Mouse (Mus musculus) embryonic stem cell, embryonic (primary cell): Measurements from ENCODE around the gene Tubg2.

Experiments used
- CTCF ChIA-PET, 4 experiments: fragments of 300-600 bp in 2 of 4; fragments of 350-600 bp in 2 of 4; sonication (Branson Sonifier 250); formaldehyde crosslinking; loops; one replicate each; lab custom pipeline; 2022; ENCODE audit warnings: inconsistent platforms in 2 of 4; lab: Charles Lee
- POLR2A ChIA-PET, 4 experiments: fragments of 300-600 bp in 2 of 4; fragments of 350-600 bp in 2 of 4; sonication (Branson Sonifier 250); formaldehyde crosslinking; loops; one replicate each; lab custom pipeline; 2022; ENCODE audit warnings: antibody characterized with exemption in 4 of 4, inconsistent platforms in 1 of 4; lab: Charles Lee

Gene Tubg2

GRCm38 (mm10) chr11:101167211-101167962 is 11.7 kb downstream of the Tubg2 start:
- POLR2A ChIA-PET, result interaction anchor here in 1 of 4 experiments (1.3 kb wide), 1 partner anchor 9 kb away, joined by 3 read pairs; no protein-coding TSS in a partner anchor
- CTCF ChIA-PET, result interaction anchor here (0.5 to 1.0 kb wide), 5 partner anchors 9 to 742 kb away, joined by 3 to 6 read pairs (median 3); no protein-coding TSS in a partner anchor

DNA sequence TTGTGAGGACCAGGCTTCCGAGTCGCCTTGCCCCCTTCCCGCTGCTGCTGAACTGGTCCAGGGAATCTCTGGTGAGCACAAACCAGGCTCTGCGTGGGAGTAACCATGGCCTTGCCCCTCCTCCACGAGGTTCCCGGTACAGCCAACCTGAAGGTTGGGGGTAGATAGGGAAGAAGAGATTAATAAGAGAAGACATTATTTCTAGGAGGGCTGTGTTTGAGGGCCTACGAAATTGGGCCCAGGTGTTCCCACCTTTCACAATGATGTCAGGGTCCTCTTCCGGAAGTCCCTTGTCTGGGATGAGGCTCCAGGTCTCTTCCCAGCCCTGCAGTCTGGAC is 12.2 kb downstream of the Tubg2 start:
- ChIA-PET POLR2A (interaction anchor here in 1 of 4 experiments (1.3 kb wide), 1 partner anchor 8 kb away, joined by 3 read pairs; no protein-coding TSS in a partner anchor), CTCF (interaction anchor here in 2 of 4 experiments (0.5 to 0.9 kb wide), 2 partner anchors 8 to 742 kb away, joined by 3 read pairs; no protein-coding TSS in a partner anchor)

DNA sequence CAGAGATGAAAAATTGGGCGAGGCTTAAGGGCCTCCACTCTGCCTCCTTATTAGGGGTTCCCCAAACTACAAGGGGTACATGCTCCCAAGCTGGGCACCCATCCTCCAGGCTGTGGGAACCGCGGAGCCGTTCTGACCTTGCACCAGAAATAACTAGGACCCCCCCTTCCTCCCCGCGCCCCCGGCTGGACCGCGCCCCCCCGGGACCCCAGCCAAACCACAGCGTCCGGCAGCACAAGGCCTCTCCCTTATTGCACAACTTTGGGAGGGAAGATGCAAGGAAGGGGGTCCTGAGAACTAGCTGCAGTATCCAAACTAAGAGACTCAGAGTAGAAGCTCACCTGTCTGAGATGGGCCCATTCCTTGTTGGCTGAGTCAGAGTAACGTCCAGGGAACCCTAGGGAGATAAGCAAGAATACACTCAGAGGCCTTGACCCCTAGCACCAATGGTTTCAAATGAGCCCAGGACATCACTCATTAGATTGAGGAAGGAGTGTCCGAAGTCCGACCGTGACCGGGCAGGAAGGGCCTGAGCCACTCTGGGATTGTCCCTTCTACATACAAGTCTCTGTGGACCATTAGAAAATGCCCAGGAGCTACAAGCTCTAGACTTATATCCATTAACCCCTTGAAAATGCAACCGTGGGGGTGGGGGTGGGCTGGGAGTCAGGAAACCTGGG is 12.7 kb downstream of the Tubg2 start:
- ChIA-PET POLR2A (interaction anchor here in 1 of 4 experiments (1.2 kb wide), 2 partner anchors 12 to 19 kb away, joined by 3 read pairs; no protein-coding TSS in a partner anchor), CTCF (interaction anchor here in 2 of 4 experiments (0.6 to 0.9 kb wide), 3 partner anchors 8 to 36 kb away, joined by 3 read pairs; no protein-coding TSS in a partner anchor)

- ChIA-PET POLR2A (interaction anchor here in 3 of 4 experiments (0.5 to 3.5 kb wide), 16 partner anchors 9 to 230 kb away, joined by 3 to 16 read pairs (median 3); partner anchors contain the start of genes Naglu (in 1 of the 3), Psmc3ip (in 1 of the 3), Retreg3 (in 1 of the 3) and Stat3 (in 1 of the 3)), CTCF (interaction anchor here in 2 of 4 experiments (0.6 to 1.2 kb wide), 5 partner anchors 13 to 273 kb away, joined by 3 to 4 read pairs (median 3); partner anchors contain the start of gene Rpl27 (in 1 of the 2))
Measured at GRCm38 (mm10) chr11:101169301-101170107, 13.8 kb downstream of the Tubg2 start.

- CTCF ChIA-PET, result interaction anchor here (0.6 to 8.3 kb wide), 12 partner anchors 9 to 272 kb away, joined by 3 to 135 read pairs (median 4); partner anchors contain the start of genes Psmc3ip (in 1 of the 4) and Rpl27 (in 1 of the 4)
- POLR2A ChIA-PET, result interaction anchor here in 3 of 4 experiments (0.5 to 4.6 kb wide), 36 partner anchors 7 to 594 kb away, joined by 3 to 27 read pairs (median 4); partner anchors contain the start of genes Stat3 (in 3 of the 3), Coasy (in 2 of the 3), Retreg3 (in 2 of the 3) and Rpl27 (in 2 of the 3)
Measured at GRCm38 (mm10) chr11:101170354-101170810, 14.7 kb downstream of the Tubg2 start, which contains the start of gene Cntnap1. Cntnap1 (plus strand) TSS chr11:101170523.

DNA sequence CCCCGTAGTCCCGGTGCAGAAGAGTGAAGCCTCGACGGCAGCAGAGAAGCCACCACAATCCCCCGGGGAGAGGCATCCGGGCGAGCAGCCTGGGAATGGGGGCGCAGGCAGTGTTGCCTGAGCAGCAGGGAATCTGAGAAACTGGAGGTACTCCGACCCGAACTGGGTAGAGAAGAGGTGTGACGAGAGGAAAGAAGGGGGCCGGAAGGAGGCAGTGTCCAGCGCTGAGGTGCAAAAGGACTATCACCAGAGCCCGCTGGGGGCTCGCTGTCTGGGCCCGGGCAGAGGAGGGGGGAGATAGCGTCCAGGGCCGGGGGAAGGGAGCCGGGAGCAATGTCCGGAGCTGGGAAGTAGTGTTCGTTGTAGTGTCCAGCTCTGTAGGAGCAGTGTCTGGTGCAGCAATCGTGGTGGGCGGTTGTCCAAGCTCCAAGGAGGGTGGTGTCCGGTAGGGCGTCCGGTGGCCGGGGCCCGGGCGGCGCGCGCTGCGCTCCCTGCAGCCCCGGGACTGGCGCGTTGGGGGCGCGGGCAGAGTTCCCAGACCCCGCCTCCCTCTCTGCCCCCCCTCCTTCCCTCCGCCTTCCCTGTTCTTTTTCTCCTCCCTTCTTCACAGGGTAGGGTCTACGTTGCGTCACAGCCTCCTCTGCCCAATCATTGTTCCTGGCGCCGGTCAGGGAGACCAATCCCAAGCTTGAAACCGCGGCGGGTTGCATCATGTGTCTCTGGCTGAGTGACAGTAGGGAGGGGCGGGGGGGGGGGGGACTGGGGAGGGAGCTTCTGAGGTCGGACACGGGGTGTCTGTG is 15.3 kb downstream of the Tubg2 start, which contains the start of gene Plekhh3:
Gene Plekhh3 (minus strand): TSS at position 541 of the 800 bp plus-strand sequence.
- CTCF ChIA-PET, result interaction anchor here (0.6 to 8.3 kb wide), 34 partner anchors 8 to 628 kb away, joined by 3 to 135 read pairs (median 4); partner anchors contain the start of genes Psmc3ip (in 2 of the 4), Becn1 (in 1 of the 4), Coasy (in 1 of the 4) and Ramp2 (in 1 of the 4)
- POLR2A ChIA-PET, result interaction anchor here (0.5 to 4.6 kb wide), 86 partner anchors 7 to 851 kb away, joined by 3 to 27 read pairs (median 4); partner anchors contain the start of genes Rpl27 (in 3 of the 4), Stat3 (in 3 of the 4), Tubg2 (in 3 of the 4) and Coasy (in 2 of the 4)

DNA sequence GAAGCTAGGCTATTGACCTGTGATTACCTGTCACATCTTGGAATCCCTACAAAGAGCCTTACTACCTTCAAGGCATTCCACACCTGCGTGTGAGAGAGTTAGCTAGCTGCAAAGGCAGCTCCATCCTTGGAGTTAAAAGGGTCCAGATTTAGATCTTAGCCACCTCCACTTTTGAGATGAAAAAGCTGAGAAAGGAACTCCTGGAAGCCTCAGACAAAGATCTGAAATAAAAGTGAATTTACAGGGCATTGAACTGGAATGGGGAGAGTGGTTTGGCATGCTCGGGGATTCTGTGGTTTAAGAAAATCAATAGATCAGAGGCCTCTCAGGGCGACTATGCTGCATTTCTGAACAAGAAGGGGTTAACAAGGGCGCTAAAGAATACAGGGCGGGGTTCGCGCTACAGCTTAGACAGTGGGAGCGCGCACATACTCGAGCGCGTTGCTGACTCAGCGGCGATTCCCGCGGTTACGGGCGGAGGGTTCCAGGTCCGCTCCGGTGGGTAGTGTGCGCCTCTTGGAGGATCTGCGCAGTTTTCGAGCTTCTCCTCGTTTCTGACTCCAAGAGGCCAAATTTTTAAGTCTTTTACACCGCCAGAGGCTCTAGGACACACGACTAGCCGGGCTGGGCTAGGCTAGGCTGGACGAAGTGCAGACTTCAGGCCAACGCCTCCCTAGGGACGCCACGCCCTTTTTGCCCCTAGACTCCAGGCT is 16.2 kb downstream of the Tubg2 start:
- ChIA-PET CTCF (interaction anchor here (0.6 to 8.3 kb wide), 34 partner anchors 8 to 629 kb away, joined by 3 to 135 read pairs (median 4); partner anchors contain the start of genes Psmc3ip (in 2 of the 4), Becn1 (in 1 of the 4), Coasy (in 1 of the 4) and Retreg3 (in 1 of the 4)), POLR2A (interaction anchor here (0.5 to 4.6 kb wide), 78 partner anchors 8 to 852 kb away, joined by 3 to 27 read pairs (median 4); partner anchors contain the start of genes Rpl27 (in 3 of the 4), Stat3 (in 3 of the 4), Tubg2 (in 3 of the 4) and Coasy (in 2 of the 4))

GRCm38 (mm10) chr11:101172434-101172815 is 16.7 kb downstream of the Tubg2 start:
- ChIA-PET CTCF (interaction anchor here (0.6 to 8.3 kb wide), 13 partner anchors 8 to 189 kb away, joined by 3 to 135 read pairs (median 4); partner anchors contain the start of gene Coasy (in 1 of the 4)), POLR2A (interaction anchor here in 3 of 4 experiments (0.8 to 4.6 kb wide), 19 partner anchors 9 to 852 kb away, joined by 3 to 23 read pairs (median 5); partner anchors contain the start of genes Psmc3ip (in 2 of the 3), Retreg3 (in 2 of the 3), Stat3 (in 2 of the 3) and Tubg1 (in 2 of the 3))

GRCm38 (mm10) chr11:101173112-101173511 is 17.4 kb downstream of the Tubg2 start:
- CTCF ChIA-PET, result interaction anchor here in 3 of 4 experiments (0.6 to 8.3 kb wide), 7 partner anchors 9 to 285 kb away, joined by 3 to 135 read pairs (median 8); no protein-coding TSS in a partner anchor
- POLR2A ChIA-PET, result interaction anchor here in 3 of 4 experiments (0.7 to 4.6 kb wide), 15 partner anchors 9 to 350 kb away, joined by 3 to 23 read pairs (median 3); partner anchors contain the start of genes Retreg3 (in 2 of the 3), Tubg1 (in 2 of the 3), Mlx (in 1 of the 3) and Psmc3ip (in 1 of the 3)

DNA sequence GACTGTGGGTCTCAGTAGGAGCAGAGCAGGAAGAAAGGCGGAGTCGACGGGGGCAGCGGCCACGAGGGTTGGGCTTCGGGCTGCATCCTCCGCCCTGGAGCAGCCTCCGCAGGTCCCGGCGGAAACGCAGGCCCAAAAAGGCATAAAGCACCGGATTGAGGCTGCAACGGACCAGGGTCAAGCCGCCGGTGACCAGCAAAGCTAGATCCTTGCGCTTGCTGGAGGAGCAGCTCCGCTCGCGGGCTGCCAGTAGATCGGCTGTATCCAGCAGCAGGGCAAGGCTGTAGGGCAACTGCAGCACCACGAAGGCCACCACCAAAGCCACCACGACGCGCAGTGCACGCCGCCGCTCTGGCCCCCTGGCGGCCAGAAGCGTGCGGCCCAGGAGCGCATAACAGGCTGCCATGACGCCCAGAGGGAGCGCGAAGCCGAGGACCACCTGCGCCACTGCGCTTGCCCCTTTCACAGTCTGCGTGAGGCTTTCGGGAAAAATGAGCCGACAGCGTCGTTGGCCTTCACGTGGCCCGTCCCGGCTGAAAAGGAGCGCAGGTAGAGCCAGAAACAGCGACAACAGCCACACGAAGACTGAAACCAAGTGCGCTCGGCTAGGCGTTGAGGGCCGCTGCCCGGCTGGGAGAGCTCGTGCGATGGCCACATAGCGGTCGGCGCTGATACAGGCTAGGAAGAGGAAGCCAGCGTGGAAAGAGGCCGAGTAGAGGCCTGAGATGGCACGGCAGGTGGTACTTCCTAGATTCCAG is 18.1 kb downstream of the Tubg2 start:
- POLR2A ChIA-PET, result interaction anchor here in 2 of 4 experiments (0.7 to 4.6 kb wide), 13 partner anchors 10 to 350 kb away, joined by 3 to 23 read pairs (median 3); partner anchors contain the start of genes Retreg3 (in 2 of the 2), Tubg1 (in 2 of the 2), Mlx (in 1 of the 2) and Rpl27 (in 1 of the 2)
- CTCF ChIA-PET, result interaction anchor here in 2 of 4 experiments (0.7 to 8.3 kb wide), 12 partner anchors 10 to 206 kb away, joined by 3 to 135 read pairs (median 5); partner anchors contain the start of genes Coasy (in 1 of the 2), Ezh1 (in 1 of the 2), Retreg3 (in 1 of the 2) and Tubg1 (in 1 of the 2)

GRCm38 (mm10) chr11:101174389-101174745 is 18.7 kb downstream of the Tubg2 start:
- ChIA-PET POLR2A (interaction anchor here in 2 of 4 experiments (1.1 to 4.6 kb wide), 9 partner anchors 11 to 268 kb away, joined by 3 to 23 read pairs (median 4); partner anchors contain the start of genes Mlx (in 1 of the 2), Retreg3 (in 1 of the 2), Rpl27 (in 1 of the 2) and Tubg1 (in 1 of the 2)), CTCF (interaction anchor here in 2 of 4 experiments (0.7 to 8.3 kb wide), 12 partner anchors 10 to 342 kb away, joined by 3 to 135 read pairs (median 5); partner anchors contain the start of genes Coasy (in 1 of the 2), Ezh1 (in 1 of the 2), Retreg3 (in 1 of the 2) and Tubg1 (in 1 of the 2))

- ChIA-PET CTCF (interaction anchor here in 3 of 4 experiments (0.6 to 8.3 kb wide), 14 partner anchors 11 to 342 kb away, joined by 3 to 135 read pairs (median 6); partner anchors contain the start of genes Coasy (in 1 of the 3), Psmc3ip (in 1 of the 3), Retreg3 (in 1 of the 3) and Tubg1 (in 1 of the 3)), POLR2A (interaction anchor here in 2 of 4 experiments (1.1 to 4.6 kb wide), 10 partner anchors 10 to 267 kb away, joined by 3 to 23 read pairs (median 5); partner anchors contain the start of genes Retreg3 (in 1 of the 2), Rpl27 (in 1 of the 2) and Tubg1 (in 1 of the 2))
Measured at GRCm38 (mm10) chr11:101174851-101175628, 19.3 kb downstream of the Tubg2 start, which contains the start of gene Ccr10. Ccr10 (minus strand) TSS chr11:101175443.
